Mouse (Mus musculus) adrenal gland (tissue): ENCODE data around the gene Itfg2.

Experiments
- intact Hi-C: fragments of 180-260 bp; cut with DNase I; formaldehyde crosslinking; loops from one replicate; pipeline ENCODE4 v1.15.1; 2025
- long read RNA-seq, 2 experiments: library from polyadenylated mRNA; unstranded; transcript quantifications; one replicate each; pipeline ENCODE4 v2.0.0; 2020; ENCODE audit warnings: borderline replicate concordance in 1 of 2; ENCODE audit not compliant: insufficient replicate concordance in 1 of 2

Itfg2 gene
- long read RNA-seq, experiment 1, transcript Itfg2-201 (12 exons, 2,320 nt), result major isoform, 14 of 24 reads
- long read RNA-seq, experiment 1, partial matches to known transcripts, result 5 of 24 reads
- long read RNA-seq, experiment 1, other reads (novel, unspliced or antisense), result 4 of 24 reads
- long read RNA-seq, experiment 2, transcript Itfg2-201 (12 exons, 2,320 nt), result major isoform, 22 of 33 reads
- long read RNA-seq, experiment 2, partial matches to known transcripts, result 5 of 33 reads
- long read RNA-seq, experiment 2, other reads (novel, unspliced or antisense), result 3 of 33 reads

- intact Hi-C loops, result no loop called here
These were observed at the start of gene Itfg2 for GRCm38 (mm10) chr6:128424269-128425019. Gene Itfg2 (minus strand): TSS chr6:128424931.

- intact Hi-C loops, result no loop called here
These were observed 49.4 kb upstream of the Itfg2 start for GRCm38 (mm10) chr6:128474112-128474511.

GRCm38 (mm10) chr6:128469451-128469850, 44.7 kb upstream of the Itfg2 start:
- intact Hi-C loops, result no loop called here

DNA sequence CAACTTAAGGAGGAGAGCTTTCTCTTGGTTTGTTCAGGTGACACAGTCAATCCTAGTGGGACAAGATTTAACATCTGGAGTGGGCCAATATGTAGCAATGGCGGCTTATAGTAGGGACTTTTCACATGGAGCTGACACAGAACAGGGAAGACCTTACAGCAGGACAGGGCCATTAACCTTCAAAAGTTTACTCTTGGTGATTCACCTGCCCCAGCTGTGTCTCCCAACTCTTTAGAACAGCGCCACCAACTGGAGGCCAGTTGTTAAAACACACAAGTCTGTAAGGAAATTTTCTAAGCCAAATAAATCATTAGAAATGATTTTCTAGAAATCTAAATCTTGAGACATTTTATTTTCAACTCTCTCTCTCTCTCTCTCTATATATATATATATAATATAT, 42.6 kb upstream of the Itfg2 start:
- intact Hi-C loops, result loop anchor here (2.0 kb wide), 1 partner anchor 20 kb away; no protein-coding TSS in a partner anchor

DNA sequence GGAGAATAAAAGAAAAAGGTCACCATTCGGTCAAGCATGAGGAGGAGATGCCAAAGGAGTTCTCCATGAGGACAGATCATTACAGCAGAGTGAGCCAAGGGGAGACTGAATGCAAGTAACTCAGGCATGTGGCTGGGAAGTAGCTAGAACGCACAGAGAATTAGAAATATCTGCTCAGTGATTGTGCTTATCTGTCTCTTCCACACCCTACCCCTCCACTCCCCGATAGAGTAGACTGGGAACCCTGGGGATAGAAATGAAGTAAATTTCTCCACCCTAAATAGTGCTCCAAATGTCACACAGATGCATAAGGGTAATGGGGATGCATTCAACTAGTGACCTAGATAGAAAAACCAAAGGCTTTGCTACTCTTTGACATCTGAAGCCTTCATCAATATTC, 41.8 kb upstream of the Itfg2 start:
- intact Hi-C loops, result loop anchor here (2.0 kb wide), 1 partner anchor 20 kb away; no protein-coding TSS in a partner anchor

GRCm38 (mm10) chr6:128466043-128466442, 41.3 kb upstream of the Itfg2 start:
- intact Hi-C loops, result loop anchor here (2.0 kb wide), 1 partner anchor 19 kb away; no protein-coding TSS in a partner anchor

- intact Hi-C loops, result no loop called here
These were observed 40.3 kb upstream of the Itfg2 start for GRCm38 (mm10) chr6:128464996-128465395.

DNA sequence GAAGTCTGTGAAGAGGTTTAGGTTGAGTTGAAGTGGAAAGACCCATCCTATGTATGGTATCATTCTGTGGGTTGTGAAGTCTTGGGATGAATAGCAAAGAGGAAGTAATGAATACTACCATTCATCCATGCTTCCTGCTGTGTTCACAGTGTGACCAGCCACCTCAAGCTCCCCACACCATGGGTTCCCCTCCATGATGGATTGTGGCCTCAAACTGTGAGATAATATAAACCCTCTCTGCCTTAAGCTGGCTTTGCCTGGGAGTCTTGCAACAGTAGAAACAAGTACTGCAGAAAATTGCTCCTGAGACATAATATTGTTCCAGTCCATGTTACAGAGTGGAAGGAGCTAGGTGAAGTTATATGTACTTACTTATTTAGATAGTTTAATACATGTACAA, 36.9 kb upstream of the Itfg2 start:
- intact Hi-C loops, result no loop called here

- intact Hi-C loops, result no loop called here
These were observed 36.2 kb upstream of the Itfg2 start for GRCm38 (mm10) chr6:128460729-128461503.

GRCm38 (mm10) chr6:128460321-128460720, 35.6 kb upstream of the Itfg2 start:
- intact Hi-C loops, result no loop called here

DNA sequence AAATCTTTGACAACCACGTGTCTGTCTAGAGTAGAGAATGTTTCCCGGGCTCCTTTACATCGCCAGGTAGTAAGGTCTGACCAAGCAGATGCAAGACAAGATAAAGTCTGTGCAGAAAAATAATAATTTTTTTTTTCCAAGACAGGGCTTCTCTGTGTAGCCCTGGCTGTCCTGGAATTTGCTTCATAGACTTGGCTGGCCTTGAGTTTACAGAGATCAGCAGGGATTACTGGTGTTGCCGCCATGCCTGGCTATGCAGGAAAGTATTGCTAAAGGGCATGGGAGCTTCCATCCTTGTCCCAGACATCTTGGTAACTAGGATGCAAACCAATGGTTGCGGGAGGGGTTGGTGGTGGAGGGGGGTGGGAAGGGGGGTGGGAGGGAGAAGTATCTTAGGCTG, 32.5 kb upstream of the Itfg2 start:
- intact Hi-C loops, result no loop called here

GRCm38 (mm10) chr6:128455835-128456605, 31.3 kb upstream of the Itfg2 start:
- intact Hi-C loops, result no loop called here

- intact Hi-C loops, result loop anchor here (2.0 to 5.0 kb wide), 2 partner anchors 20 to 35 kb away; no protein-coding TSS in a partner anchor
These were observed 22.3 kb upstream of the Itfg2 start for GRCm38 (mm10) chr6:128447063-128447462.

DNA sequence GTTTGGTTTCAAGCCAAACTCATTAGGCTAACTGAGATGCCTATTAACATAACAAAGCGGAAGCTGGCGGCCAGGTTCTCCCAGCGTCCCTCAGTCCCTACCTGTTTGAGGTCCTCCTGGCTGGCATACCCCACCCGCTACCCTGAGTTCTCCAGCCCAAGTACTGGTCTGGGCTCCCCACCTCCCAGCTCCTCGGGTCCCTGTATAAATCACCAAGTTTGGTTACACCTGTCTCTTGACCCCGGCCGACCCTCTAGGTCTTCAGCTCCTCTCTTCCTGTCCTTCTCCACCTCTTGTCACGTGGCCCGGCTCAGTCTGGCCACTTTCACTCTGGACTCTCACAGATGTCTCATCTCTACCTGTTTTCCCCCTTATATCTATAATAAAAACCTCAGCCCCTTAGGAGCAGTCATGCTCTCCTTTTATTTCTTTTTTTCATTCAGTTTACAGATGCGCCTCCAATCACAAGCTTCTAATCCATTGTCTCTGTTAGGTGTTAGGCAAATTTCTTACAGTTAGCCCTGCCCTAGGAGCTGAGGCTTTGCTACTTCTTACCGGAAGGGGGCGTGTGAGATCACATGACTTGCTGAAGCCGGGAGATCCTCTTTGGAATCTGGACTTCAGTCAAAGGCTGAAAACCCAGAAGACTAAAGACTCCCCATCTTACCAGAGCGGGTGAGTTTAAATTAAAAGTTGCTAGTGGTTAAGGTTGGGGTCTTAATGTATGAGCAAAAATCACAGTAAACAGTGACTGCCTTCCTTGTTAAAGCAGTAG, 21.2 kb upstream of the Itfg2 start:
- intact Hi-C loops, result loop anchor here (2.0 to 5.0 kb wide), 2 partner anchors 21 to 36 kb away; no protein-coding TSS in a partner anchor

DNA sequence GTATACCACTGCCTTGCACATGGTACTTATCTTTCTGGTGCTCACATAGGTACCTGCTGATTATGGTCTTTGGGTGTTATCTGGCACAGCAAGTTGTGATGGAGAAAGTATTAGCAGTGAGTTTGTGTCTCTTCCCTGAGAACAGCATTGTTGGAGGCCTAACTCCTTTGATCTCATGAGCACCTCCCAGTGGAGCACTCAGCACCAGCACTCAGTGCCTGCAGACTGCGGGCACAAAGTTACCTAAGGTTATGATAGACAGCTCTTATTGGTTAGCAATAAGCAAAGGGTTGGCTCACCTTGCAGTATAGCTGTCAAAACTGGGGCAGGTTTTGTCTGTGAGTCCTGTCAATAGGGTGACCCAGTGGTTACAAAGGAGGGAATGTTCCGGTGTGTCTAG, 15.5 kb upstream of the Itfg2 start:
- intact Hi-C loops, result no loop called here

GRCm38 (mm10) chr6:128438871-128439341, 14.2 kb upstream of the Itfg2 start:
- intact Hi-C loops, result no loop called here

DNA sequence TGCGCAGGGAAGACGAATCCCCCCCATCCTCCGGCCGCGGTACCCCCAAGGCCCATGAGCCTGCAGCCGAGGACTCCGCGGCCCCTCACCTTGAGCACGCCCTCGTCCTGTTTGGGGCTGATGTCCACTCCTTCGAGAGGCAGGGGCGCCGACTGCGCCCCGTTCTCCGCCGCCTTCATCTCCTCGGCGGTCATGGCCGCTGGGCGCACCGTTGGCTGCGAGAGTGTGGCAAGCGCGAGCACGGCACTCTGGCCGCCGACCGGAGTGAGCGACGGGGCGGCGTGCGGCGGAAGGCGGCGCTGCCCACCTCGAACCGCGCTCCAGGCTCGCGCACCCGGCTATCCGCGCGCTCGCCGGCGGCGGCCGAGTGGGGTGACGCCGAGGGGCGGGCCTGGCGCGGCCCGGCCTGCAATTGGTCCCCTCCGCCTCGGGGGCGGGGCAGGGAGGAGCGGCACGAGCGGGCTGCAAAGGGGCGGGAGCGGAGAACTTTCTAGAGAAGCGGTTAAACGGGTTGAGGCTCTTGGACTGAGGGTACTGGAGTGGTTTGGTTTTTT, 13.7 kb upstream of the Itfg2 start, which contains the start of gene Fkbp4:
Gene Fkbp4, minus strand, starts transcription at position 361 of the 554 bp plus-strand sequence.
- intact Hi-C loops, result no loop called here

DNA sequence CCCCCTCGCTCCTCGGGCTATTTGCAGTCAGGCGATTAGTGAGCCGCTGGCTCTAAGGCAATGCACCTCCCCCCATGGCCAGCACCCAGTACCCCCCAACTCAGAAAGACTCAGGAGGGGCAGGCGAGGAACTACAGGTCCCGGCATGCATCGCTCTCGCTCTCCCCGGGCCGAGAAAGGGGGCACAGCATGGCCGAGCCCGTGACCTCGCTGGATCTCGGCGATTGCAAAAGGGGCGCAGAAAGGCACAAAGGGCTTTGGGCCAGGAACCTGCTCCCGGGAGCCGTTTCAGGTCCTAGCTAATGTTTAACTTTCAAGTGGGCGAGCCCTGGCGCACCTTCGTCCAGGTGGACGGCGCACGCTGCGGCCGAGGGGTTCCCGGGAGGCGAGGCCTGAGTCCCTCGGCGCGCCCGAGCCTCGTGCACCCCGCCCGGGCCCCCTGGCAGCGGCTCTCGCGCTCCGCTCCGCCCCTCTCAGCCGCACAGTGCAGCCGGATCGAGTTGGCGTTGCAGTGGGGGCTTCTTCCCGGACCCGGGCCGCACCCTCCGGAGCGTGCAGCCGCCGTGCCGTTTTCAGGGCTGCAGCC, 13.1 kb upstream of the Itfg2 start:
- intact Hi-C loops, result no loop called here

DNA sequence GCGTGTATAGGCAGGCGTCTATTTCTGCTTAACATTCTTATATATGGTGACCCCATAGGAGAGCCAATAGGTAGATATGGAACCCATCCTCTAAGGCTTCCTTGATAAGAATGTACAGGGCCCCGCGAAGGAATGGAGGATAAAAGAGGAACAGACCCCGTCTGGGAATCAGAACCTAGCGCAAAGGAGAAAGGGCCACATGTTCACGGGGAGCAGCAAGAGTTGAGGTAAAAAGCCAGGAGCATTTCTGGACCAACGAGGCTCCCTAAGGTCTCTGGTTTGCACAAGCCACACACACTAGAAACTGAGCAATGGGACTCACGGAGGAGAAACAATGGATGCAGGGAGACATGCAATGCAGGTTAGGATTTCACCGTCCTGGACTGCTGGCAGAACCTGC, 12.6 kb upstream of the Itfg2 start:
- intact Hi-C loops, result no loop called here
